Mouse (Mus musculus): ENCODE measurements around the gene Arhgap6. TPM values are rescaled to one million over a fixed set of nuclear protein-coding genes. Genes with fewer than 3 reads are reported as not detected.

Arhgap6 gene
- polyA plus RNA-seq, 1 experiment from 2014 or later = 0.98 TPM

DNA sequence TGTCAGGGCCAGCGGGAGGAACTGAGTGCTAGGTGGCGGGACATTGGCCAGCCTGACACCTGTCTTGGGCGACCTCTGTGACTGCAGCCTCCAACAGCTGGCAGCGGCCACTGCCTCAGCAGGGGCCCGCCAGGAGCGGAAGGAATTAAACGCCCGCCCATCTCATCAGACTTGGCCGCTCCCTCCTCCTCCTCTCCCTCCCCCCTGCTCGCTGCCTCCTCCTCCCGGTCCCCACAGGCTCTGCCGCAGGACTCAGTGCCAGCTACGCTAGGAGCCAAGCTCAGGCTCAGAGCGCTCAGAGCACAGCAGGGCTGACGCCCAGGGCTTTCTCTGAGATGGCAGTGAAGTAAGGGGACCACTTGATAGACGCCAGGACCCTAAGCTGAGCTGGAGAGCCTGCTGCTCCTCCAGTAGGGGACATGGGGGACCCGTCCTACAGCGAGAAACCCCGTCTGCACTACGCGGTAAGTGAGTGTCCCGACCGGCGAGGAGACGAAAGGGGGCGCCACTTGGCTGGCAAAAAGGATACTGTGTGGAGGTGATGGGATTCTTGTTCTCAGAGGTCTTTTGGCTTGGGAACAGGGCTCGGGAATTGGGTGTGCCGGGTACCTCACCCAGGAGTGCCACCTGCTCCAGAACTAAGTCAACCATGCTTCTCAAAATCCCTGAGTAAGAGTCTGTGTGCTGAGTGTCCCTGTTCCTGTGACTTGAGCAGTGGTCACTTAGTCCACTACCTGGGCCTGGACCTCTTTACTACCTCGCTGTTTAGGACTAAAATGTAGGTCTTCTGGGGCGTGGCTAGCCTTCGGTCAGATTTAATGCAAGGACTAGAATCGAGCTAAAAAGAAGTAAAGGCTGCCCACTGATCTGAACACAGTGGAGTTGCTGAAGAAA, 241.8 kb downstream of the Arhgap6 start:
- Histone ChIP-seq H3K4me1 (no peaks in the 10 kb centered on the region), H3K27ac (peak overlapping the region; percentile 74), H3K9me3 (no peaks in the 10 kb centered on the region), H3K27me3 (ENCODE audit: poor library complexity, severe bottlenecking) (peaks cover 88% of the 10 kb centered on the region), H3K4me3 (peak overlapping the region; percentile 51), H3K36me3 (replicated peaks) (no peaks in the 10 kb centered on the region)
- WGBS = 27% methylated on average over 27 of the region's 32 CpGs
- DNase-seq (ENCODE audit: extremely low spot score, low spot score) = peak; percentile 62

GRCm38 (mm10) chrX:169037401-169037800, 242.5 kb downstream of the Arhgap6 start:
- 68% methylated on average over 4 of the region's 4 CpGs for WGBS
- Histone ChIP-seq H3K4me3 (peak overlapping the region; percentile 51; the same call in 1 of the 2 replicates), H3K27me3 (ENCODE audit: poor library complexity, severe bottlenecking) (peaks cover 88% of the 10 kb centered on the region), H3K36me3 (replicated peaks) (no peaks in the 10 kb centered on the region), H3K9me3 (no peaks in the 10 kb centered on the region), H3K27ac (no peak overlapping the region), H3K4me1 (no peaks in the 10 kb centered on the region)
- DNase-seq (ENCODE audit: extremely low spot score, low spot score) = no peak

- Histone ChIP-seq H3K36me3 (replicated peaks) (no peaks in the 10 kb centered on the region), H3K4me3 (no peak overlapping the region), H3K4me1 (no peaks in the 10 kb centered on the region), H3K27ac (no peak overlapping the region), H3K9me3 (no peaks in the 10 kb centered on the region), H3K27me3 (ENCODE audit: poor library complexity, severe bottlenecking) (peaks cover 83% of the 10 kb centered on the region)
- no peak for DNase-seq (ENCODE audit: extremely low spot score, low spot score)
- 92% methylated on average over 1 of the region's 1 CpGs for WGBS
Measured at GRCm38 (mm10) chrX:169043872-169044271, 249.0 kb downstream of the Arhgap6 start.

GRCm38 (mm10) chrX:169047595-169047994, 252.7 kb downstream of the Arhgap6 start:
- WGBS = 76% methylated on average over 3 of the region's 3 CpGs
- Histone ChIP-seq H3K36me3 (replicated peaks) (no peaks in the 10 kb centered on the region), H3K9me3 (no peaks in the 10 kb centered on the region), H3K4me1 (no peaks in the 10 kb centered on the region), H3K4me3 (no peak overlapping the region), H3K27me3 (ENCODE audit: poor library complexity, severe bottlenecking) (peaks cover 57% of the 10 kb centered on the region), H3K27ac (no peak overlapping the region)
- DNase-seq (ENCODE audit: extremely low spot score, low spot score) = no peak

DNA sequence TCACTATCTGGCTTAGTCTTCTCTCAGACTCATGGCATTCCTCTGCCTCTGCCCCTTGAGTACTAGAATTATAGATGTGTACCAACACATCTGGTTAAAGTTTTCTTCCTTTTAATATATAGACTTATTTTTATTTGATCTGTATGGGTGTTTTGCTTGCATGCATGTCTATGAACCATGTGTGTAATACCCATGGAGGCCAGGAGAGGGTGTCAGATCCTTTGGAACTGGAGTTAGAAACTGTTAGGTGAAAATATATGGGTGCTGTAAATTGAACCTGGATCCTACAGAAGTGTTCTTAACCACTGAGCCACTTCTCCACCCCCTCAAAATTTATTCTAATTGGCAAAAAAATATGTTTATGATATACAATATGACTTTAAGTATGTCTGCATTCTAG, 254.7 kb downstream of the Arhgap6 start:
- Histone ChIP-seq H3K4me1 (no peaks in the 10 kb centered on the region), H3K27ac (no peak overlapping the region), H3K9me3 (no peaks in the 10 kb centered on the region), H3K4me3 (no peak overlapping the region), H3K36me3 (replicated peaks) (no peaks in the 10 kb centered on the region), H3K27me3 (ENCODE audit: poor library complexity, severe bottlenecking) (peaks cover 52% of the 10 kb centered on the region)
- DNase-seq (ENCODE audit: extremely low spot score, low spot score) = no peak

DNA sequence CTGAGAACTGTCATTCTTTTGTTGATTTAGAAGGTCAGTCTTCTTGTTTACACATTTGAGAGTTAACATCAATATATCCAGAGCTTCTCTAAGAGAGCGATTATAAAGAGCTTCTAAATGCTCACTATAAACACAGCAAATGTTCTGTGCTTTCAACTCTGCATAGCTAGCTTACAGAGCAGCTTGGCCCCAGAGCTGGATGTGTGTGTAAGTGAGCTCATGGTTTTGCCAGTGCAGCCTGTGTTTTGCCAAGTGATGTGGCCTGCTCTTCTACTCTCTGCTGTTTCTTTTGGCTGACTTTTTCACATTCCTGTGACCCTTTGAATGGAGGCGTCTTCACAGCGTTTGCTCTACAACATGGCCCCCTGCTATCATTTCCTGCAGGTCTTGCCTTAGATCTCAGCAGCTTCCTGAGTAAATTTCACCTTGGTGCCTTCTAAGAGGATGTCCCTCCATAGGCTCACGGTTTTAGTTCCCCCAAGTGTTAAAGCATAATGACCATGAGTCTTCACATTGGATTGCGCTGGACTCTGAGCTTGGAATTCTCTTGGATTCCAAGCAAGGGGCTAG, 259.1 kb downstream of the Arhgap6 start:
- Histone ChIP-seq H3K9me3 (no peaks in the 10 kb centered on the region), H3K4me1 (no peaks in the 10 kb centered on the region)
- WGBS = 51% methylated on average over 5 of the region's 5 CpGs

DNA sequence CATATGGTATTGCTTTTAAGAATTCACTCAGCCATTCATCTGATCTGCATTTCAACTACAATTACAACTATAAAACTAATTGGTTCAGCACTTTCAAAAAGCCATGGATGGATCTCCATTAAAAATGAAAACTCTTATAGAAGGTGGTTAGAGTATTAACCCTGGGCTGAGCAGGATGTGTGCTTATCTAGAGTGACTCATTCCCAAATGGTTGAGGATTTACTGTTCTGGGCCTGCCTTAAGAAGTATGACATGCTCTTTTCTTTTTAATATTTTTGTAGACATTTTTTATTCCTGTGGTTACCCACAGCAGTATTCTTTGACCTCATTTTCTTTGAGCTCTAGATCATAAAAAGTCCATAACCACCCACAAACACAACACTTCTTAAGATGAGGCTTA, 267.7 kb downstream of the Arhgap6 start:
- Histone ChIP-seq H3K27ac (no peak overlapping the region), H3K27me3 (ENCODE audit: poor library complexity, severe bottlenecking) (peaks cover 87% of the 10 kb centered on the region), H3K36me3 (replicated peaks) (no peaks in the 10 kb centered on the region), H3K4me1 (no peaks in the 10 kb centered on the region), H3K4me3 (no peak overlapping the region), H3K9me3 (no peaks in the 10 kb centered on the region)
- DNase-seq (ENCODE audit: extremely low spot score, low spot score) = no peak

More for the DNA sequence above, 259.1 kb downstream of the Arhgap6 start:
- H3K27me3 ChIP-seq (ENCODE audit: poor library complexity, severe bottlenecking) = peaks cover 51% of the 10 kb centered on the region
- no peak overlapping the region for H3K4me3 ChIP-seq
- no peaks in the 10 kb centered on the region for H3K36me3 ChIP-seq (replicated peaks)
- DNase-seq (ENCODE audit: extremely low spot score, low spot score) = no peak
- no peak overlapping the region for H3K27ac ChIP-seq

GRCm38 (mm10) chrX:169065298-169065697, 270.4 kb downstream of the Arhgap6 start:
- H3K9me3 ChIP-seq = no peaks in the 10 kb centered on the region
- H3K4me3 ChIP-seq = no peak overlapping the region
- no peaks in the 10 kb centered on the region for H3K4me1 ChIP-seq
- 82% methylated on average over 3 of the region's 3 CpGs for WGBS
- H3K36me3 ChIP-seq (replicated peaks) = no peaks in the 10 kb centered on the region
- DNase-seq (ENCODE audit: extremely low spot score, low spot score) = no peak
- H3K27me3 ChIP-seq (ENCODE audit: poor library complexity, severe bottlenecking) = peaks cover 74% of the 10 kb centered on the region
- H3K27ac ChIP-seq = no peak overlapping the region

DNA sequence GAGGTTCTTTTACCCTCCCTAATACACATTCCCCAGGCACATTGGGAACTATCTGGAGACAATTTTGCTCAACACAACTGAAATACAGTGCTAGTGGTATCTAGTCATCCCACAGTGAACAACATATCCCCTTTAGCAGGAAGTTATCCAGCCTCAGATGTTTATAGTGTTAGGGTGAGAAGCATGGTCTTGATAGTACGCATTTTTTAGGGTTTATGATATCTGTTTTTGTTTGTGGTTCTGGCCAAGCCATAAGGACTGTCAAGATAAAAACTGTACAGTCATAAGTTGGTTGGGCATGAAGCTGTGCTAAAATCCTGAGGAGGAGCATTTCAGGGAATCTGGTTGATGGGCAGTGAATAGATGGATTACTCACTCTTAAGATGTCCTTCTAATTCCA, 271.0 kb downstream of the Arhgap6 start:
- Histone ChIP-seq H3K4me3 (no peak overlapping the region), H3K27ac (no peak overlapping the region), H3K36me3 (replicated peaks) (no peaks in the 10 kb centered on the region), H3K9me3 (no peaks in the 10 kb centered on the region), H3K27me3 (ENCODE audit: poor library complexity, severe bottlenecking) (peaks cover 76% of the 10 kb centered on the region), H3K4me1 (no peaks in the 10 kb centered on the region)
- WGBS = 81% methylated on average over 1 of the region's 1 CpGs
- no peak for DNase-seq (ENCODE audit: extremely low spot score, low spot score)

GRCm38 (mm10) chrX:169075020-169075419, 280.1 kb downstream of the Arhgap6 start:
- Histone ChIP-seq H3K36me3 (replicated peaks) (no peaks in the 10 kb centered on the region), H3K4me3 (no peak overlapping the region), H3K4me1 (no peaks in the 10 kb centered on the region), H3K27ac (no peak overlapping the region), H3K9me3 (no peaks in the 10 kb centered on the region), H3K27me3 (ENCODE audit: poor library complexity, severe bottlenecking) (peaks cover 86% of the 10 kb centered on the region)
- no peak for DNase-seq (ENCODE audit: extremely low spot score, low spot score)
- 90% methylated on average over 2 of the region's 2 CpGs for WGBS

DNA sequence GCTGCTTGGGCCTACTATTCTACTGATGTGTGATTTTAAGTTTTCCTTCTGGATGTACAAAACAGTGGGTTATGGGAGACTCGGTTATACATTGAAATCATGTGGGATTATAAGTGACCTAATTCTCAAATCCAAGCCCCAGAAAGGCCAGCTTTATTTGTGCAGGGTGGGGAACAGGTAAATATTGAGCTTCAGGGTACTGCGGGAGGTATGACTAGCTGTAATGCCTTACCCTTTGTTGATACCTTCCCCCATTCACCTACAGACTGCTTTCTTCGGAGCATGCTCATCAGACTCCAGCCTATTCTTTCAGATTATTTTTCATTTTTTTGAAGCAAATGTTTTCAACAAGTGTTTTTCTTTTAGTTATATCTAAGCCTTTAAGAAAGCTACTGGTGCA, 286.7 kb downstream of the Arhgap6 start:
- Histone ChIP-seq H3K27me3 (ENCODE audit: poor library complexity, severe bottlenecking) (peaks cover 71% of the 10 kb centered on the region), H3K4me3 (no peak overlapping the region), H3K9me3 (no peaks in the 10 kb centered on the region), H3K27ac (no peak overlapping the region), H3K4me1 (no peaks in the 10 kb centered on the region), H3K36me3 (replicated peaks) (no peaks in the 10 kb centered on the region)
- WGBS = 92% methylated on average over 3 of the region's 3 CpGs
- DNase-seq (ENCODE audit: extremely low spot score, low spot score) = no peak

DNA sequence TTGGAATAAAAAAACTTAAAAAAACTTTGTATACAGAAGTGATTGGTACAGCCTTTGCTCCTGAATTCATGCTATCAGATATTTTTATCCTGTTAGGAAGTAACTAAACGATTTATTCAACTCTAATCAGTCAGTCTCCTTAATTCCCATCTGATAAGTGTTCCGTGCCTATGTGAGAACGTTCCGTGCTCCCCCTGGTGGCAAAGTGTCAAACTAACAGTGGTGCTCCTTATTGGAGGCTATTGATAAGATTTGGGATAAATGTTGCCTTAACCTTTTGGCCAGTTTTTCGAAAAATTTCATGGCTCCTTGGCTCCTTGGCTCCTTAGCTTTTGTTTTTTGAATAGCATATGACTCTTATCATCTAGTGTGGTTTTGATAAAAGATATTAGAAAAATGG, 291.0 kb downstream of the Arhgap6 start:
- Histone ChIP-seq H3K36me3 (replicated peaks) (no peaks in the 10 kb centered on the region), H3K4me1 (no peaks in the 10 kb centered on the region), H3K4me3 (no peak overlapping the region), H3K9me3 (no peaks in the 10 kb centered on the region), H3K27me3 (ENCODE audit: poor library complexity, severe bottlenecking) (peaks cover 86% of the 10 kb centered on the region), H3K27ac (no peak overlapping the region)
- 22% methylated on average over 5 of the region's 5 CpGs for whole genome bisulfite sequencing
- peak; percentile 36 for DNase-seq (ENCODE audit: extremely low spot score, low spot score)

DNA sequence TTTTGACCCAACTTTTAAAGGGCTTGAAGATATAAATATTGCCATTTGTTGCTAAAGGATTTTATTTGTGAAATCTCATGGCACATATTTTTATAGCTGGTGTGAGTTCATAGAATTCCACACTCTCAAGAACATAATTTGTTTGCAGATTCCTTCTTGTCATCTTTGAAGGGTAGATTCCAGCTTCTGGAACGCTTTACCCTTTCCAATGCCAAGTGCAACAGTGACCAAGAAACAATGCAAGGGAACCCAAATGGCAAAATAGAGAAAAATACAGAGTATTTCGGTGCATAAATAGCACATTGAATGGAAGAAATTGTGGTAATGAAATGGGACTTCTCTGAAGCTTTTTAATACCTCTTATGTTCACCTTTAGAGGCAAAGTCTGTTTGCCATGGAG, 294.3 kb downstream of the Arhgap6 start:
- no peaks in the 10 kb centered on the region for H3K4me1 ChIP-seq
- H3K36me3 ChIP-seq (replicated peaks) = no peaks in the 10 kb centered on the region
- 80% methylated on average over 2 of the region's 2 CpGs for WGBS
- H3K4me3 ChIP-seq = no peak overlapping the region
- no peak for DNase-seq (ENCODE audit: extremely low spot score, low spot score)
- H3K27me3 ChIP-seq (ENCODE audit: poor library complexity, severe bottlenecking) = peaks cover 81% of the 10 kb centered on the region
- no peaks in the 10 kb centered on the region for H3K9me3 ChIP-seq
- no peak overlapping the region for H3K27ac ChIP-seq
